Mouse (Mus musculus): Measurements from ENCODE around the gene Igf2bp1. TPM values are rescaled to one million over a fixed set of nuclear protein-coding genes. Genes with fewer than 3 reads are reported as not detected.
"Not testable (repeated sequence)": the region's sequence is repeated elsewhere in the genome, so short reads cannot be mapped to it uniquely, and the experiment has no call there.

Igf2bp1 gene
- polyA plus RNA-seq, 1 experiment from 2014 or later, result 92.9 TPM

DNA sequence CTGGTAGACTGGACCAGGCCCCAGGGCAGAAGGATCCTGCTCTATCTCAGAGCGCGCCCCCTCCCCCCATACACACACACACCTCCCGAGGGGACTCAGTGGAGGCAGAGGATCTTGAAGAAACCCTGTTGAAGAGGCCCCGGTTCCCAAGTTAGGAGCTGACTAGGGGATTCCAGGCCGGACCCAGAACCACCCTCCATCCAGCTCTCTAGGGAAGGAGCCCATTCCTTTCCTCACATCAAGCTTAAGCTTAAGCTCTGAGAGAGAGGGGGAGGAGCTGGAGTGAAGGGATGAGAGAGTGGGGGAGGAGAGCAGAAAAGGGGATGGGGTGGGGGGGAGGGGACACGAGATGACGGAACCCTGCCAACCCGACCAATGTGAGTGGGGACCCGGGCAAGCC lies 47.5 kb downstream of the Igf2bp1 start:
- no peak for ATAC-seq (ENCODE audit: low FRiP score)

GRCm38 (mm10) chr11:95957407-95957806 lies 48.3 kb downstream of the Igf2bp1 start:
- ATAC-seq (ENCODE audit: low FRiP score), result no peak
- H3K4me3 ChIP-seq (ENCODE audit: low read depth, low read length), result no peak overlapping the region
- H3K9me3 ChIP-seq (ENCODE audit: control insufficient read depth, low read length), result no peaks in the 10 kb centered on the region
- WGBS, result 68% methylated on average over 7 of the region's 7 CpGs
- no peaks in the 10 kb centered on the region for H3K27me3 ChIP-seq (ENCODE audit: control insufficient read depth, insufficient read depth, low read length)
- H3K27ac ChIP-seq (ENCODE audit: low read depth, low read length), result no peak overlapping the region
- no peak for DNase-seq (ENCODE audit: low spot score, missing footprints)
- H3K36me3 ChIP-seq (ENCODE audit: control insufficient read depth, insufficient read depth, low read length), result peaks cover 12% of the 10 kb centered on the region
- no peak overlapping the region for H3K4me2 ChIP-seq
- H3K9ac ChIP-seq (ENCODE audit: low read length), result no peak overlapping the region
- H3K4me1 ChIP-seq (ENCODE audit: control insufficient read depth, insufficient read depth, low read length), result peaks cover 7% of the 10 kb centered on the region; the same call in 1 of the 2 replicates

More for the DNA sequence above, 47.5 kb downstream of the Igf2bp1 start:
- Histone ChIP-seq H3K27me3 (ENCODE audit: control insufficient read depth, insufficient read depth, low read length) (no peaks in the 10 kb centered on the region), H3K4me2 (no peak overlapping the region), H3K4me1 (ENCODE audit: control insufficient read depth, insufficient read depth, low read length) (peaks cover 7% of the 10 kb centered on the region; the same call in 1 of the 2 replicates), H3K36me3 (ENCODE audit: control insufficient read depth, insufficient read depth, low read length) (peaks cover 15% of the 10 kb centered on the region), H3K9ac (ENCODE audit: low read length) (no peak overlapping the region), H3K4me3 (ENCODE audit: low read depth, low read length) (no peak overlapping the region), H3K27ac (ENCODE audit: low read depth, low read length) (no peak overlapping the region), H3K9me3 (ENCODE audit: control insufficient read depth, low read length) (no peaks in the 10 kb centered on the region)
- peak; percentile 85 for DNase-seq (ENCODE audit: low spot score, missing footprints)
- 54% methylated on average over 9 of the region's 9 CpGs for WGBS

- peak; percentile 84 for DNase-seq (ENCODE audit: low spot score, missing footprints)
- Histone ChIP-seq H3K9ac (ENCODE audit: low read length) (no peak overlapping the region), H3K27me3 (ENCODE audit: control insufficient read depth, insufficient read depth, low read length) (no peaks in the 10 kb centered on the region), H3K4me1 (ENCODE audit: control insufficient read depth, insufficient read depth, low read length) (peaks cover 7% of the 10 kb centered on the region; the same call in 1 of the 2 replicates), H3K36me3 (ENCODE audit: control insufficient read depth, insufficient read depth, low read length) (0 out of 2 replicates have a peak, but pooled peaks cover 2% of the 10 kb centered on the region), H3K27ac (ENCODE audit: low read depth, low read length) (no peak overlapping the region), H3K9me3 (ENCODE audit: control insufficient read depth, low read length) (no peaks in the 10 kb centered on the region), H3K4me3 (ENCODE audit: low read depth, low read length) (no peak overlapping the region), H3K4me2 (no peak overlapping the region)
- 91% methylated on average over 5 of the region's 5 CpGs for WGBS
- no peak for ATAC-seq (ENCODE audit: low FRiP score)
Observed at GRCm38 (mm10) chr11:95953313-95953712, 52.4 kb downstream of the Igf2bp1 start.

GRCm38 (mm10) chr11:95945838-95946472 lies 59.8 kb downstream of the Igf2bp1 start:
- DNase-seq (ENCODE audit: low spot score, missing footprints) (peak; percentile 69), ATAC-seq (ENCODE audit: low FRiP score) (no peak)
- H3K4me3 ChIP-seq (ENCODE audit: low read depth, low read length), result no peak overlapping the region
- 59% methylated on average over 13 of the region's 13 CpGs for WGBS
- no peak overlapping the region for H3K9ac ChIP-seq (ENCODE audit: low read length)
- H3K4me1 ChIP-seq (ENCODE audit: control insufficient read depth, insufficient read depth, low read length), result no peaks in the 10 kb centered on the region
- H3K27ac ChIP-seq (ENCODE audit: low read depth, low read length), result no peak overlapping the region
- no peaks in the 10 kb centered on the region for H3K27me3 ChIP-seq (ENCODE audit: control insufficient read depth, insufficient read depth, low read length)
- H3K36me3 ChIP-seq (ENCODE audit: control insufficient read depth, insufficient read depth, low read length), result no peaks in the 10 kb centered on the region
- no peaks in the 10 kb centered on the region for H3K9me3 ChIP-seq (ENCODE audit: control insufficient read depth, low read length)
- no peak overlapping the region for H3K4me2 ChIP-seq

GRCm38 (mm10) chr11:95939828-95940507 lies 65.8 kb downstream of the Igf2bp1 start:
- Histone ChIP-seq H3K27me3 (ENCODE audit: control insufficient read depth, insufficient read depth, low read length) (no peaks in the 10 kb centered on the region), H3K9ac (ENCODE audit: low read length) (no peak overlapping the region), H3K27ac (ENCODE audit: low read depth, low read length) (no peak overlapping the region), H3K36me3 (ENCODE audit: control insufficient read depth, insufficient read depth, low read length) (no peaks in the 10 kb centered on the region), H3K9me3 (ENCODE audit: control insufficient read depth, low read length) (no peaks in the 10 kb centered on the region), H3K4me2 (no peak overlapping the region), H3K4me1 (ENCODE audit: control insufficient read depth, insufficient read depth, low read length) (no peaks in the 10 kb centered on the region), H3K4me3 (ENCODE audit: low read depth, low read length) (no peak overlapping the region)
- ATAC-seq (ENCODE audit: low FRiP score) (no peak), DNase-seq (ENCODE audit: low spot score, missing footprints) (no peak)
- WGBS, result 35% methylated on average over 11 of the region's 11 CpGs

GRCm38 (mm10) chr11:95936409-95936808 lies 69.3 kb downstream of the Igf2bp1 start:
- Histone ChIP-seq H3K9ac (ENCODE audit: low read length) (no peak overlapping the region), H3K27me3 (ENCODE audit: control insufficient read depth, insufficient read depth, low read length) (no peaks in the 10 kb centered on the region), H3K27ac (ENCODE audit: low read depth, low read length) (no peak overlapping the region), H3K36me3 (ENCODE audit: control insufficient read depth, insufficient read depth, low read length) (no peaks in the 10 kb centered on the region), H3K4me2 (no peak overlapping the region), H3K4me3 (ENCODE audit: low read depth, low read length) (no peak overlapping the region), H3K4me1 (ENCODE audit: control insufficient read depth, insufficient read depth, low read length) (no peaks in the 10 kb centered on the region), H3K9me3 (ENCODE audit: control insufficient read depth, low read length) (no peaks in the 10 kb centered on the region)
- WGBS, result 85% methylated on average over 6 of the region's 6 CpGs
- DNase-seq (ENCODE audit: low spot score, missing footprints), result no peak
- no peak for ATAC-seq (ENCODE audit: low FRiP score)

DNA sequence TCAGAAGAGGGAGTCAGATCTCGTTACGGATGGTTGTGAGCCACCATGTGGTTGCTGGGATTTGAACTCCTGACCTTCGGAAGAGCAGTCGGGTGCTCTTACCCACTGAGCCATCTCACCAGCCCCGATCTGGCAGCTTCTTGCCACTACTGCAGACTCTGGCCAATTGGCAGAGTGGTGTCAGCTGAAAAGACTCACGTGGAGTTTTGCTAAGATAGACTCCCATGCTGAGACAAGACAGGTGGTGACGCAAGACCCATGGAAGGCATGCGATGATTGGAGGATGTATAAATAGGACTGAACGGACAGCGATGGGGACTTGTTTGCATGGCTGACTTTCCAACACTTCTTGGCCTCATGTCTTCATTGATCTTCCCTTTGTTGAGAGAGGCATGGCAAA lies 73.6 kb downstream of the Igf2bp1 start:
- not testable (repeated sequence) for ATAC-seq (ENCODE audit: low FRiP score); H3K27ac ChIP-seq (ENCODE audit: low read depth, low read length); H3K36me3 ChIP-seq (ENCODE audit: control insufficient read depth, insufficient read depth, low read length); H3K9ac ChIP-seq (ENCODE audit: low read length); DNase-seq (ENCODE audit: low spot score, missing footprints); H3K4me2 ChIP-seq; H3K27me3 ChIP-seq (ENCODE audit: control insufficient read depth, insufficient read depth, low read length); H3K4me1 ChIP-seq (ENCODE audit: control insufficient read depth, insufficient read depth, low read length); H3K9me3 ChIP-seq (ENCODE audit: control insufficient read depth, low read length); H3K4me3 ChIP-seq (ENCODE audit: low read depth, low read length)
- 90% methylated on average over 8 of the region's 10 CpGs for WGBS

DNA sequence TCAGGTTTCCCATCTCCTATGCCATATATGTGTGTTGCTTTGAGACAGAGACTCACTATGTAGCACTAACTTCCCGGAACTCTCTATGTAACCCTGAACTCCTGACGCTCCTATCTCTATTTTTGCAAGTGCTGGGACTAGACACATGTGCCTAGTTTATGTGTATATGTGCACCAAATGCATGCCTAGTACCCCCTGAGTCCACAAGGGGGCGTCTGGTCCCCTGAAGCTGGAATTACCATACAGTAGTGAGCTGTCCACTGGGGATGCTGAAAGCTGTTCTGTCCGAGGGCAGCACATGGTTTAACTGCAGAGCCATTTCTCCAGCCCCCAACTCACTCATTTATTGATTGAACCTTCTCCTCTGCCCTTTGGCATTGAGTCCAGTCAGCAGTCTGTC lies 79.3 kb downstream of the Igf2bp1 start:
- ATAC-seq (ENCODE audit: low FRiP score) (no peak), DNase-seq (ENCODE audit: low spot score, missing footprints) (no peak)
- no peaks in the 10 kb centered on the region for H3K36me3 ChIP-seq (ENCODE audit: control insufficient read depth, insufficient read depth, low read length)
- no peaks in the 10 kb centered on the region; the same call in 1 of the 2 replicates for H3K9me3 ChIP-seq (ENCODE audit: control insufficient read depth, low read length)
- H3K4me3 ChIP-seq (ENCODE audit: low read depth, low read length), result no peak overlapping the region
- H3K4me1 ChIP-seq (ENCODE audit: control insufficient read depth, insufficient read depth, low read length), result peaks cover 3% of the 10 kb centered on the region; the same call in 1 of the 2 replicates
- 71% methylated on average over 4 of the region's 4 CpGs for WGBS
- no peak overlapping the region for H3K9ac ChIP-seq (ENCODE audit: low read length)
- H3K4me2 ChIP-seq, result no peak overlapping the region
- H3K27ac ChIP-seq (ENCODE audit: low read depth, low read length), result no peak overlapping the region
- no peaks in the 10 kb centered on the region for H3K27me3 ChIP-seq (ENCODE audit: control insufficient read depth, insufficient read depth, low read length)

- H3K36me3 ChIP-seq (ENCODE audit: control insufficient read depth, insufficient read depth, low read length), result no peaks in the 10 kb centered on the region
- H3K4me1 ChIP-seq (ENCODE audit: control insufficient read depth, insufficient read depth, low read length), result peaks cover 3% of the 10 kb centered on the region; the same call in 1 of the 2 replicates
- DNase-seq (ENCODE audit: low spot score, missing footprints) (no peak), ATAC-seq (ENCODE audit: low FRiP score) (no peak)
- no peak overlapping the region for H3K4me2 ChIP-seq
- no peak overlapping the region for H3K9ac ChIP-seq (ENCODE audit: low read length)
- H3K9me3 ChIP-seq (ENCODE audit: control insufficient read depth, low read length), result no peaks in the 10 kb centered on the region; the same call in 1 of the 2 replicates
- WGBS, result 93% methylated on average over 5 of the region's 5 CpGs
- no peaks in the 10 kb centered on the region for H3K27me3 ChIP-seq (ENCODE audit: control insufficient read depth, insufficient read depth, low read length)
- no peak overlapping the region for H3K27ac ChIP-seq (ENCODE audit: low read depth, low read length)
- H3K4me3 ChIP-seq (ENCODE audit: low read depth, low read length), result no peak overlapping the region
Observed at GRCm38 (mm10) chr11:95925976-95926375, 79.8 kb downstream of the Igf2bp1 start.
